Mouse (Mus musculus) layer of hippocampus, adult 8-10 months (tissue): ENCODE measurements around the gene Gm5767. TPM values are rescaled to one million over a fixed set of nuclear protein-coding genes. Genes with fewer than 3 reads are reported as not detected.

Experiments used
- DNase-seq, 2 experiments: peaks; one replicate each; pipeline ENCODE4 v3.0.0; 2022; ENCODE audit warnings: low spot score in 2 of 2
- total RNA-seq, 4 experiments: library from RNA; stranded (reverse); gene quantifications; 2 replicates each; pipeline ENCODE4 v1.2.4; 2022

The Gm5767 gene
- total RNA-seq, 4 experiments from 2014 or later: not detected

DNA sequence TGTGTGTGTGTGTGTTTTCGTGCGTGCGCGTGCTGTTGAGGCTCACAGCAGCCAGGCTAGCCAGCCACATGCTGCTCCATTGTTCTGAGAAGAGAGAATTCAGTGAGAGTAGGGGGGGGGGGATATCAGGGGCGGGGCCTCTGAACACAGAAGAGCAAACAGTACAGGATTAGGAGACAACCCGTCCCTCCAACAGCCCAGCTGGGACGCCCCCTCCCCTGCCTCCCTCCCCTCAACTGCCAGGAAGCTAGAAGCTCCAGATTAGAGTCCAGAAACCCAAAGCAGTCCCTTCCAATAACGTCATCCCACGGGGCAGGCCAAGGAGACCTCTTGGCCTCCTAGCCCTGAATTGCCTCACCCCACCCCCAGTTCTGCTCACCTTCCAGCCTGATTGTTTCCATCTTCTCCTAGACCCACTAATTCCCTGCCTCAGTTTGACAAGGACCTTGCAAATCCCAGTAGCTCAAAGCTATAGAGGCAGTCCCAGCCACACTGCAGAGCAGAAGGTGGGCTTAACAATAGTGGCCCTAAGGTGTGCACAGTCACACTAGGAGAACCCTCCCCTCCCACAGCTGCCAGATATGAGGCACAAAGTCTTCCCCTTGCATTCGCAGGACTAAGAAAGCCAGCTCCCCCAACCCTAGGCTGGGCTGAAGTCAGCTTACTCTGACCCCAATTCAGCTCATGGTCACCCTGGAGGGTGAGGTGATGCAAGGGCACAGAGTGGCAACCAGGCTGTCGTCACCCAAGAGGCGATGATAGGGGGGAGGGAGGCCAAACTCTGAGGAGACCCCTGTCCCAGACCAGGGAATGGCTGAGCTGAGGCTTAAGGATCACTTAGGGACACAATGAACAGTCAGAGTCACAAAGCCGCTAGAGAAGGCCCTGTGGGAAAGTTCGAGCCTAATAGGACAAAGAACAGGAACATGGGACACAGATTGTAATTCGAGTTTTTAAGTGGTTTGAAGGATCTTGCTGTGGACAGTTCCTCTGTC, 10.2 kb upstream of the Gm5767 start:
- no peak for DNase-seq

DNA sequence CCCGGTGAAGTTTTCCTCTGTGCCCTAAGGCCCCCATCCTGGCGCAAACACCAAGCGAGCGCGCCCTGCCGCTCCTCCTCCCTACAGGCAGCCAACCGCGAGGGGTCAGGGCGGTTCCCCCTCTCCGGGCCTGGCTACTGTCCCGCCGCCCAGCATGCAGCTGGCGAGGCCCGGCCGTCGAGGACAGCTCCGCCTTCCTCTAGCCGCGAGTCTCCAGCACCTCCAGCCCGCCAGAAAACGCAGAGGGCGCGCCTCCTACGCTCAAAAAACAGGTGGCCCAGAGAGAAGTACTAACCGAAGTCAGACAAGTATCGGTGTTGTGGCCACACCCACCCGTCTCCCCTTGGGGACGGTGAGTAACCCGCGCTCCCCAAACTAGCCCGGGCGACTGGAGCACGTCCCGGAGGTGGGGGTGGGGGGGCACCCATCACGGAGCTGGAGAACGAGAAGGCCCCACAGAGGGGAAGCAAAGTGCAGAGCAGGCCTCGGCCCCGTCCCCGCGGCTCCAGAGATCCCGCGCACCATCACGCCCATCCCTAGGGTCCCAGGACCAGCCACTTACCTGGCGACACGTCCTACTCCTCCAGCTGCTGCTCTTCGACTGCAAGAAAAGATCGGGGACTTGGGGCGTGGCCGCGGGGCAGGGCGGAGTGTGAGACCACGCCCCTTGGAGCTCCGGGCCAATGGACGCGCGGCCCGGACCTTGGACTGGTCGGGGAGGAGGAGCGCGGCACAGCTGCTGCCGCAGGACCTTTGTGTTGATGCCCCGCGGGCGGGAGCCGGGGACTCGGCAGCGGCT, 8.8 kb upstream of the Gm5767 start, which contains the start of gene Carhsp1:
Carhsp1 (minus strand) TSS at position 605 of the 799 bp plus-strand sequence.
- DNase-seq: peak; percentile 77 to 79

DNA sequence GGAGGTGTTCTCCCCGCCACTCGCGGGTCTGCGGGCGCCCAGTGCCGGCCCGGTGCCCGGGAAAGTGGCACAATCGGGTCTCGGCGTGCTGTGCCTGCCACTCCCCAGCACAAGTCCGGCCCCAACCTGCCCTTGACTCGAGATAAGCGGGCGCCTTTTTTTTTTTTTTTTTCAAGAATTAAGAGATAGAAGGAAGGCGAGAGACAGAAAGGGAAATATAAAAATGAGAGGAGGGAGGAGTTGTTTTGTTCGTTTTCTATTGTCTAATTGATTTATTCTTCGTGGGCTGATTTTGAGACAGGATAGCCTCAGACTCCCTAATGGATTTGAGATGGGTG, 8.3 kb upstream of the Gm5767 start:
- no peak for DNase-seq

DNA sequence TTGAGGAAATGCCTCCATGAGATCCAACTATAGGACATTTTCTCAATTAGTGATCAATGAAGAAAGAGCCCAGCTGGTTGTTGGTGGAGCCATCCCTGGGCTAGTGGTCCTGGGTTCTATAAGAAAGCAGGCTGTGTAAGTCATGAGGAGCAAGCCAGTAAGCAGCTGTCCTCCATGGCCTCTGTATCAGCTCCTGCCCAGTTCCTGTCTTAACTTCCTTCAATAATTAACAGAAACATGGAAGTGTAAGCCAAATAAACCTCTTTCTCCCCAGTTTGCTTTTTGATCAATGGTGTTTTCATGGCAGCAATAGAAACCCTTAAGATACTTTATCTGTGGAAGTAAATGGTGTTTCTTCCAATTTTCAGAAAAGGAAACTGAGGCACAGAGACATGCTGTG, 7.8 kb upstream of the Gm5767 start:
- no peak for DNase-seq

DNA sequence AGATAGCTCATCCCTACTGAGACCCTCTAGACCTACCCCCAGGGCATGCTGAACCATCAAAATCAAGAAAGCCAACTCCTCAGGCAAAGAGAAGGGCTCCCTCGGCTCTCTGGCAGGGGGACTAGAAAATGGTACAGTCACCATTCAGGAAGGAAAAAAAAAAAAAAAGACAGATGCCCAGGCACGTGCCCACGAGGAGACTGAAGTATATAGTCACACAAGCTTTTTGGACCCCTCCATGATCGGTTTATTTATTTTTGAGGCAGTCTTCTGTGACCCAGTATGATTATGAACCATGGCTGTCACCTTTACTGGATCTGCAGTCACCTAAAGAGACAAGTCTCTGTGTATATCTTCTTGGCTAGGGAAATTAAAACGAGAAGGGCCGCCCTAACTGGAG, 7.2 kb upstream of the Gm5767 start:
- no peak for DNase-seq

DNA sequence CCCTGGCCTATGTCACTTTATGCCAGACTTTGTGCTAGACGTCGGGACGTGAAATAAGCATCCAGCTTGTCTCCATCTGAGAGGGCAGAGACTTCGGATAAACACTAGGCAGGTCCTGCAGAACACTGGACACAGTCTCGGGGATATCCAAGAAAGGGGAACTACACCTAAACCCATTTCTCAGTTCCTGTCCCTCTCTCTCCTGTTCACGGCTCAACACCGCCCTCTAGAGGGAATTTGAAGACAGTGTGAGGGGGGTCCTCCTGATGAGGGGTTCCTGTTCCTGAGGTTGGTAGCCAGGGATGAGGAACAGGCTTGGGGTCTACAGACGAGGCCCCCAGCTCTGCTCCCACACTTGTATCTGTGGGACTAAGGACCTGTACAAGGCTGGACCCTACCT, 6.4 kb upstream of the Gm5767 start:
- DNase-seq: no peak

DNA sequence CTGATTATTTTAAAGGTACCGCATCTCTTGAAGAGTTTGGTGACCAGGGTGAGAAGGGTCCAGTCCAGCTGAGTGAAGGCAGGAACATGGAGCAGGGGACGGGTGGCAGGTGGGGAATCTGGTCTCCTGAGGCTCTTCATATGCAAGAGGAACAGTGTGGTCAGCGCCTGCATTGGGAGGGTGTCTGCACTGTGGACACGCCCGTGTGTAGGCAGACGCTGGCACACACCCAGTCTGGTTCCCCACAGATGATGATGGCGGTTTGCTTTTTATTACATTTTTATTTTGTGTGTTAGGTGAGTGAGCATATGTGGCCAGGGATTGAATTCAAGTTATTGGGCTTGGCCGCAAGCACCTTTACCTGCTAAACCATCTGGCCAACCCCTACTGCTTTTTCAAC, 5.0 kb upstream of the Gm5767 start:
- DNase-seq: no peak

DNA sequence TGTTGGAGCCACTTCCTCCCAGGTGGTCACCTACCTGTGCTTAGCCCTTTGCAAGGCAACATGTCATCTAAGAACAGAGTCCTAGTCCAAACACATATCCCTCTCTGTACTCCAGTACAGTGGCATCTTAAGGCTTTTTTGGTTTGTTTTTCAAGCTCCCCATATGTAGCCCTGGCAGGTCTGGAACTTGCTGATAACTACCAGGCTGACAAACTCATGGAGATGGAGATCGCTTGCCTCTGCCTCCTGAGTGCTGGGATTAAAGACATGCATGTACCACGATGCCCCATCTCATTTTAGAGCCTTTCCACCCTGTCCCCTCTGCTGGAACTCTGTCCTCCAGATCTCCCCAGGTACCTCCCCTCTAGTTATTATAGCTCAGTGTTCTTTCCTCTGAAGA, 4.3 kb upstream of the Gm5767 start:
- no peak for DNase-seq

DNA sequence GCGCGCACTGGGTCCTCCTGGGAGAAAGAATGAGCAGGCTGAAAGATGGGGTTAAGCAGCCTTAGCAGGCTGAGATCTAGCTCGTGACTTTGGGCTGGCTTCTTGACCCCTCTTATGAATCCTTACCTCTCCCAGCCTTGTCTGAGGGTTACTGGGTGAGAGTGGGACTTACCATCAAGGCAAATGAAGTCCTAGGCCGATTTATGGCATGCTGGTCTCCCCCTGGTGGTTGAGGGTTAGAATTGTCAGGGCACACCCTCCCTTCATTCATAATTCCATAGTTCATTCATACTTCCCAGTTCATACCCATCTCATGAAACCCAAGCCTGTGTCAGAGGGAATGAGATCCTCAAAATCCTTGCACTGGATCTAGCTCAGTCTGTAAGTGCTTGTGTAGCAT, 3.8 kb upstream of the Gm5767 start:
- no peak for DNase-seq

DNA sequence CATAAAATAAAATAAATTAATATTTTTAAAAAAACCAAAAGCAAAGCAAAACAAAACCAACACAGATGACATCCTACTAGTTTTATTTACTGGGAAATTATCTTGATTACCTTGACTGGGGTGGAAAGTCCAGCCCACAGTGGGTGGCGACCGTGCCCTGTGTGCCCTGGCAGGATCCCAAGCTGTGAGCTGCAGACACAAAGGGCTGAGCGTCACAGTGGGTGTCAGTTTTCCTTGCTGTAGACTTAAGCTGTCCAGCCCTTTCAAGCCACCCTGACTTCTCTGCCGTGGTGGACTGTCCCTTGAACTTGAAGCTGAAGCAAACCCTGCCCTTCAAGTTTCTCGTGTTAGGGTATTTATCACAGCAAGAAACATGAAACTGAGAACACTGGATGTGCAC, 2.5 kb upstream of the Gm5767 start:
- no peak for DNase-seq

DNA sequence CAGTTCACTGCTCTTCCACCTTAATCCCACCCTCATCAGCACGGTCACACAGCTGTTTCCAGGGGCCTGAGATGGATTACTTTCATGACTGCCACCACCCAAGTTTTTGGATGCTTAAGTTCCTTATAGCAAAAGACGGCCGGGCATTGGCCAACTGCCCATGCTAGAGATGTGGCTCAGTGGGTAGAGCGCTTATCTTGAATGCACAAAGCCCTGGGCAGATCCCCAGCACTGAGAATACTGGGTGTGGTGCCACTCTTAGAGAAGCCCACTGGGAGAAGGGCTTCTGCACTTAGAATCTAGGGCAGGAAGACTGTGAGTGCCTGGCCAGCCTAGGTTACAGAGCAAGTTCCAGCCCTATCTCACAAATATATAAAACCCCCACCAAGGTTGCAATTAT, 1.9 kb upstream of the Gm5767 start:
- no peak for DNase-seq

DNA sequence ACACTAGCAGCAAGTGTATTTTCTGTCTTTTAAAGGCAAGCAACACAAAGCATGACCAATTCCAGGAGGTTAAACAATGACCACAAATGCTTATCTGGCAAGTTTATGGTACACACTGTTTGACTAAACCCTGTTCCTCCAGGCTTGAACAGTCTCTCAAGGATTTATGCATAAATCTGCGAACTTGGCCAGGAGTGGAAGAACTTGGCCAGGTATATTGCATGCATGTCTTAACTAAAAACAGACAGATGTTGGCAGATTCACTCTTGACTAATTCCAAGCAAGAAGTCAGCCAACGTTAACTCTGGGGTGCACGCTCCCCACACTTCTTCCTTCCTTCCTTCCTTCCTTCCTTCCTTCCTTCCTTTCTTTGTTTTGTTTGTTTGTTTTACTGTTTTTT, 790 bp upstream of the Gm5767 start:
- no peak for DNase-seq

DNA sequence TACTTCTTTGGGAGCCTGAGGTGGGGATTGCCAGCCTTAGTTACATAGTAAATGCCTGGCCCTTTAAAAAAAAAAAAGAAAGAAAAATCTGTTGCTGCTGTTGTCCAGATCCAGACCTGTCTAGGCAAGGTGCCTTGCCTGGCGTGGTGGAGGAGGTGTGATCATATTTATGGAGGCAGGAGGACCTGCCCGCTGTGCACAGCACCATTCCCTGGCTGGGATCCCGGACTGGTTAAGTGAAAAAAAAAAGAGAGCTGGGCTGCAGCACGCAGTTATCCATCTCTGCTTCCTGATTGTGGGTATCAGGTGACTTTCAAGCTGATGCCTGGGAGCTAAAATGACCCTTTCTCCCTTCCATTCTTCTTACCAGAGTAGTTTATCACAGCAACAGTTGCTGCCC, 4.5 kb downstream of the Gm5767 start:
- no peak for DNase-seq

DNA sequence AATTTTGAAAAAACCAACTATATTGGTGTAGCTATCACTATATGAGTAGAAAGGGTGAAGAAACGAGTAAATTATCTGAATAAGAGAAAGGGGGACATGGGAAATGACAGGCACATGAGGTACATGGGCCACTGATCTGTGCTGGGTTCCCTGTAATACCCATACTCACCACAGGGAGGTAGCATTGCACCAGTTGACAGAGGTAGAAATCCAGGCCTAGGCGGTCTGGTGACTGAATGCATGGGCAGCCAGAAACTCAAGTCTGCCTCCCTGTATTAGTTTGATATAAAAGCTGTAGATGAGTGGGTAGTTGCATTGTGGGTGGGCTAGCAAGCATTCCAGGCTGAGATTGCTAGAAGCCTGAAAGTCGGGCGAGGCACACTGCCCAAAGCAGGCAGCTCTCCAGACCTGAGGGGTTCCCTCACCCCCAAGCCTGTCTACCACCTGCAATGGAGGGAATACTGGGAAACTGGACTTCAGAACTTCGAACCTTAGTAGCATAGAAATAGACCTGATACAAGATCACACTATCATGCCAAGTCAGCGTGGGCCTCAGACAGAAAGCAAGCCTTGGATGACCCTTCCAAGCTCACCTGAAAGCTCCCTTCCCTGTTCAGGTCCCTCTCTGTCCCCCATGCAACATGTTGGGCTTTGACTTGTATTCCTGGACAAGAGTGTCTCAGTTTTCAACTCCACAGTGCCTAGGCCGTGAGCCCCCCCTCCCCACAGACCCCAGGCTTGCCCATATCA, 5.7 kb downstream of the Gm5767 start:
- DNase-seq: peak; percentile 66 to 83

DNA sequence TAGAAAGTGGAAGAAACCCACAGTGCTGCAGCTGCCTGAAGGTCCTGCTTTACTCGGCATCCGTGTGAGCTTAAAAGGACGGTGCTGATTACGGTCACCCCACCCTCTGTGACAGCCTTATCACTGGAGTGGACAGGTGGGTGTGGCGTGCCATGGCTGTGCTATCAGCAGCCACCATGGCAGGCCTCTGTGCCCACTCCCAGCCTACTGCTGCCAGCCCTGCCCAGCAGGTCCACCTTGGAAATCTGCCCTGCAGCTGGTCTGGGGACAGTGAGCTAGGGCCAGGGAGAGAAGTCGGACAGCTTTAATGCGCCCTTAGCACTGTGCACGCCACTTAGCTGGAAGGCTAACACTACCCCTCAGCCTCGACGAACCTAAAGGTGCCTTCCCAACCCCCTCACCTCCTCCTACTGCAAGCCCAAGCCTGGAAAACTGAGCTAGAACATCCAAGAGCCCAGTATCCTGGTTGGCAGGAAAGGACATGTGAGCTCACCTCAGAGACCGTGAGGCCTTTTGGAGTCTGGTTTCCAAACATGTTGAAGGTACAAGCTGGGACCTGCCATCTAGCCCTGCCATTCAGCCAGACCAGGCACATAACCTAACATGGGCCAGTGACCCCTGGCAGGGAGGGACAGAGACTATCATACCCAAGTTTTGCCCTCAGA, 6.4 kb downstream of the Gm5767 start:
- no peak for DNase-seq

DNA sequence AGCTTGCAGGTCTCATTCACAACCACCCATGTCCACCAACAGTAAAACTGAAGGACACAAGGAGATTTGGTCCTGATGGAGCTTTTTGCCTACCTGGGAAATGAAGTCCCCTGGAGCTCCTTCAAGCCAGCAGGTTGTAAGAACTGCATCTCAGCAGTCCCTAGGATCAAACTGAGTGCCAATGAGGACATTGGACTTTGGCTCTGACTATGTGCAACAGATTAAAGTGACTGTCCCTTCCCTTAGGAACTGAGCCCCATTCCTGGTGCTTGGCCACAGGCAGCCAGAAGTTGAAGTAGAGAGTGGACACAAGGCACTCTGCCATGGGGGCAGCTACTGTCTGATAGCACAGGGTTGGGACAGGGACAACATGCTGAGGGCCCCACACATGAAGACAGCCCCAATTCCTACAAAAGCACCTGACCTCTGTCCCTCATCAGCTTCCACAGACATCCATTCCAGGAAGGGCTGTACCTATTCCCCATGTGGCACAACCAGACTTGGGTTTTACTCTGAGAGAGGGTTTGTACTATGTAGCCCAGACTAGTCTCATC, 7.1 kb downstream of the Gm5767 start:
- DNase-seq: no peak

DNA sequence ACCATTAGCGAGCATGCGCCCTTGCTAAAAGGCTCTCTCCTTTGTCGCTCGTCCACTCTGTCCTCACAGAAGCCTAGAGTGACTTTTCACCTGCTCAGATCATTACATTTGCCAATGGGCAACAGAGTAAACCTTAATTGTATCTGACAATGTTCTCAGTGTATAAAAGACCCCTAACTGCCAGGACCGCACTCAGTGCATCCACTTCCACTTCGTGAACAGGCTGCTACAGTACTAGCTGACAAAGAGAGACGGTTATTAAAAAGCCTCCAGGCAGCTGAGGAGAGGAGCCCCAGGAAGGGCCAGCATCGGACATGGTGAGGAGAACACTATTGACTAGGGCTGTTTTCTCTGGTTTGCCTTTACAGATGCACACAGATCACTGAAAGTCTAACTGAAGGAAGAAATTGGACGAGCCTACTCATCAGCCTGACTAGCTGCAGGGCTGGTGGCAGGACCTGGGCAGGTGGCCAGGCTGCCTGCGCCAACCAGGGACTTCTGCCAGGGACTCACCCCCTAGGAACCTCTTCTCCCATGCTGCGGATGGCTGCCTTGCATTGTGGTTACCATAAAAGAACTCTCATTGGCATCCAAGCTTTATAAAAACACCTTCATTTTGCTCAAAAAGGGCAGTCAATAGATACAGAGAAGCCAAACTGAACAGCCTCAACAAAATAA, 9.5 kb downstream of the Gm5767 start:
- DNase-seq: peak in 1 of 2 experiments; percentile 56

DNA sequence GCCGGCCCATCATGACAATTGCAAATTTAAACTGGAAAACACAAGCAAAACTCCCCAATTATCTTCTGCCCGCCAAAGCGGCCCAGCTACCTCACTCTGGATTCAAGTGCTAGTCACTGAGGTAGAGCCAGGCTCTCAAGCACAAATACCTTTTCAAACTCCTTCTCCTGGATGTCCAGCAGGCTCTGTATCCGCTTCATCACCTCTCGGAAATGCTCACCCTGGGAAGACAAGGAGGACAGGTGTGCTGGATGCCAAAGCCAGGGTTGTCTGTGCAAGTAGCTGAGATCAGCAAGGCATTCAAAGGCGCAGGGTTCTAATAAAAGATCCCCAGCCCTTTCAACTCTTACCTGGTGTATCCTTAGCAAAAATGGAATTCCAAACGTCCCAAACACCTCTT, 10.6 kb downstream of the Gm5767 start:
- DNase-seq: no peak

DNA sequence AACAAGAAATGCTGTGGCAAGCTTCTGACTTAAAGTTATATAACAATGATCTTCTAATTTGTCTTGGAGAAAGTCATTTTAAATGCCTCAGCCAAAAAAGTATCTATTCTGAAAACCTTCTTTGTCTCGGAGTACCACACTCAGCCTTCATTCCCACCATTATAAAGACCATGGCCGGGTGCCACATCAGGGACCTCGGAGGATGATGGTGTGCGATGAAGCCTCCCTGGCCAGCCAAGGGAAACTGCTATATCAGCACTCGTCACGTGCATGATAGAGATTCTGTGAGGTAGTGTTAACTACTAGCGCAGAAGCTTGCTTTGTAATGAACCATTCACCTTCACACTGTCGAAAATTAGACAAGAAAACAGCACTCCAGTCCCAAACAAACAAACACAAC, 19.0 kb downstream of the Gm5767 start:
- DNase-seq: no peak

DNA sequence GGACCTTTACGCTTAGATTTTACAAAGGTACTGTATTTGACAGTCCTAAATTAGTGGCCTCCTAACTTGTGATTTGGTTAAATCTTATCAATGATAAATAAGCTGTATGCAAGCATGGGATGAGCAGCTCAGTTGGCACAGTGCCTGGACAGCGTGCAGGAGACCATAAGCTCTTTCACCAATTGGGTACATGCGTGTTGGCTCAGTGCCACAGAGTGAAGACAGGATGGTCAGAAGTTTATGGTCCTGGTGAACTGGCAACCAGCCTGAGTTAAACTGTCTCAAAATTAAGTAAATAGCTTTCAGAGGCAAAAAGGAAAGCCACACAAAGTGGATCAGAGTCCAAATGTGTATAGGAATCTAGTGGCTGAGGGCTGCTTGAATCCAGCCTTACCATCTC, 20.0 kb downstream of the Gm5767 start:
- DNase-seq: no peak
